Mouse (Mus musculus) lung, adult 2 months (tissue): ENCODE measurements around the gene Scn1a.

Experiments
- CTCF ChIP-seq: fragments of 200-500 bp; IDR thresholded peaks from 2 replicates; pipeline ENCODE4 v1.5.1; 2011; ENCODE audit warnings: mild to moderate bottlenecking, low read length, control low read depth; ENCODE audit not compliant: insufficient read depth
- POLR2A ChIP-seq: fragments of 200-500 bp; IDR thresholded peaks from 2 replicates; pipeline ENCODE4 v1.6.1; 2011; ENCODE audit warnings: low read depth, mild to moderate bottlenecking, control low read depth, low read length, borderline replicate concordance; ENCODE audit errors: extremely low read depth

DNA sequence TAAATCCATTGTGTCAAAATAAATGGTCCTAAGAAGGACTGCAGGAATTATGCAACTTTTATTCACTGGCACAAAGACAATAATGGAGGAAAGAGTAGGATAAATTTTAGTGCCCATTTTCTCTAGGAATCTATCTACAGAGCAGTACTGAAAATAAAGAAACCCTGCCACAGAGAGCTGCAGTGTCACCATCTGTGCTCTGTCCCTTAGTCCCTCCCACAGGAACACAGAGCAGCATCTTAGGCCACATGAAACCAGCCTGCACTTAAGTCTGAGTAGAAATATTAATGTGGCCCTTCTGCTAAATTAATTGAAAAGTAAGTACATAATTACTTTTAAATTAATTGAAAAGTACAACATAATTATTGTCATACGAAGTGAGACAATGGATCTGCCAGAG is 196.6 kb downstream of the Scn1a start:
- TF ChIP-seq POLR2A (no peak), CTCF (no peak)
